Mouse (Mus musculus) limb, embryonic 14.5 days (tissue): Measurements from ENCODE around the gene Npy5r. TPM values are rescaled to one million over a fixed set of nuclear protein-coding genes. Genes with fewer than 3 reads are reported as not detected.
A peak's percentile ranks its signal among the peaks of the same experiment; 100 is the strongest.

Experiments used
- ATAC-seq: fragments of 200-750 bp; cut with Nextera tagmentation; 2 replicates; pipeline ENCODE4 v1.8.0; 2017; ENCODE audit warnings: low read depth, moderate number of reproducible peaks, moderate TSS enrichment; ENCODE audit not compliant: low FRiP score
- DNase-seq: peaks from one replicate; pipeline ENCODE4 v3.0.0-alpha.2; 2015; ENCODE audit warnings: low spot score
- H3K27ac ChIP-seq: fragments of 300-500 bp; sonication (generic); replicated peaks from 2 replicates; pipeline ENCODE4 v1.5.1; 2014; ENCODE audit warnings: low read depth, mild to moderate bottlenecking, low read length, moderate library complexity, mixed read lengths
- H3K27me3 ChIP-seq: fragments of 300-500 bp; sonication (generic); 2 replicates; pipeline ENCODE4 v1.6.1; 2014; ENCODE audit warnings: low read length, mixed read lengths; ENCODE audit not compliant: control insufficient read depth, insufficient read depth
- H3K36me3 ChIP-seq: fragments of 300-500 bp; sonication (generic); 2 replicates; pipeline ENCODE4 v1.6.1; 2014; ENCODE audit warnings: mild to moderate bottlenecking, low read length, moderate library complexity, mixed read lengths; ENCODE audit not compliant: control insufficient read depth, insufficient read depth
- H3K4me1 ChIP-seq: fragments of 300-500 bp; sonication (generic); 2 replicates; pipeline ENCODE4 v1.6.1; 2014; ENCODE audit warnings: antibody characterized with exemption, low read length, mixed read lengths; ENCODE audit not compliant: control insufficient read depth, insufficient read depth
- H3K4me2 ChIP-seq: fragments of 300-500 bp; sonication (generic); replicated peaks from 2 replicates; pipeline ENCODE4 v1.6.1; 2014; ENCODE audit warnings: low read depth, mild to moderate bottlenecking, low read length, moderate library complexity; ENCODE audit not compliant: severe bottlenecking
- H3K4me3 ChIP-seq: fragments of 300-500 bp; sonication (generic); replicated peaks from 2 replicates; pipeline ENCODE4 v1.5.1; 2014; ENCODE audit warnings: low read length
- H3K9ac ChIP-seq: fragments of 300-500 bp; sonication (generic); 2 replicates; pipeline ENCODE4 v1.6.1; 2014; ENCODE audit warnings: mild to moderate bottlenecking, low read depth, low read length, moderate library complexity; ENCODE audit not compliant: severe bottlenecking
- H3K9me3 ChIP-seq: fragments of 300-500 bp; sonication (generic); 2 replicates; pipeline ENCODE4 v1.6.1; 2016; ENCODE audit warnings: low read length; ENCODE audit not compliant: control insufficient read depth
- POLR2A ChIP-seq: fragments of 200-500 bp; IDR thresholded peaks from 2 replicates; pipeline ENCODE4 v1.8.0; 2012; ENCODE audit warnings: inconsistent platforms, mild to moderate bottlenecking, moderate library complexity, borderline replicate concordance; ENCODE audit not compliant: insufficient read depth, insufficient read length; ENCODE audit errors: extremely low read depth
- WGBS: fragments of 180-500 bp; shearing (Covaris S2); extraction: QIAGEN DNeasy Blood & Tissue Kit; methylation state at CpG from one replicate; pipeline ENCODE4 v1.1.7; 2014; 5-methylcytosine and 5-hydroxymethylcytosine counted together
- polyA plus RNA-seq, 2 experiments: library from polyadenylated mRNA; depleted of rRNA in 1 of 2; stranded (reverse) in 1 of 2; unstranded in 1 of 2; fragments of >200 nt; fragmentation: Nextera tagmentation in 1 of 2; extraction: Ambion mirVana in 1 of 2; gene quantifications; 2 replicates each; pipeline versions ENCODE4 v1.2.1 to v1.2.3; 2012 to 2014

Gene Npy5r
- polyA plus RNA-seq (2012; rRNA removed), result 0.06 and 0.10 TPM in 2 replicates
- polyA plus RNA-seq (2014; fragmentation: Nextera tagmentation; extraction: Ambion mirVana), result not detected in 2 replicates

DNA sequence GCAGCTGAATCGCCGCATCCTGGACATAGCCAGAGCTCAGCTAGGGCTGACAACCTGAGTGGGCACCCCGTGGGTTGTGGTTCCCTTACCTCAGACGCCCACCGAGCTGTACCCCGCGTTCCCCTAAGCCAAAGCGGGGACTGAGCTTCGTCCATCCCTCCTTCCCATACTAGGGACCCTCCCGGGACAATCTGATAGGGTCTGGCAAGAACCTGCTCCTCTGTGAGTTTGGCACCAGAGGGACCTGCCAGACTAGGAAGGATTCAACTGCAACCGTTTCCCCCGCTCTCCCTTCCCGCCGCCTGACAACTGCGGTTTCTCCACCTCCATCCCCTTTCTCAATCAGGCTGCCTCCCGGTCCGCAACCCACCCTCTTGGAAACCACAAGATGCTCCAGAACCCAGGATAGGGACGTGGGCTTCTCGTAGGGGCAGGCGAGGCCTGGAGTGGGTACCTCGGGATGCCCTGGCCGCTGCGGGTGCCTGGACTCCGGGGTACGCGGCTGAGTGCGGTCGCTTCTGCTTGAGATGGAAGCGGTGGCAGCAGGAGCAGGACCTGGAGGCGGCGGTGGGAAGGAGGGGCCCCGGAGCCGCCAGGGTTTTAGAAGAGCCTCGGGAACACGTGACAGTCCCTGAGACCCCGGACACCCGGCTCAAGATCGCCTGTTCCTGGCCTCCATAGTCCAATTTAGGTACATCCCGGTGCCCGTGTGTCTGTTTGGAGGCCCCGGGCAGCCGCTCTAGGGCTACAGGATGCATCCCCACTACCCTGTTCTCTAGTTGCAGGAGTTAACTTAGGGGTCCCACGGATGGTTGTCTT is at the start of gene Npy5r:
Gene Npy5r (minus strand): TSS at position 618 of the 819 bp plus-strand sequence.
- TF ChIP-seq POLR2A, result no peak
- Histone ChIP-seq H3K36me3 (no peaks in the 10 kb centered on the region), H3K9ac (peak within 1 kb of the TSS; percentile 49), H3K4me1 (no peaks in the 10 kb centered on the region), H3K9me3 (no peaks in the 10 kb centered on the region), H3K27me3 (peaks cover 15% of the 10 kb centered on the region; the same call in 1 of the 2 replicates), H3K27ac (no peak within 1 kb of the TSS), H3K4me2 (peak within 1 kb of the TSS; percentile 76), H3K4me3 (peak within 1 kb of the TSS; percentile 39)
- DNase-seq (no peak), ATAC-seq (peak; percentile 30; the same call in 1 of the 2 replicates)
- 1% methylated on average over 40 of the region's 43 CpGs for WGBS

- 50% methylated on average over 5 of the region's 5 CpGs for WGBS
- no peak overlapping the region for H3K4me3 ChIP-seq
- H3K27me3 ChIP-seq, result no peaks in the 10 kb centered on the region
- no peaks in the 10 kb centered on the region for H3K36me3 ChIP-seq
- H3K4me2 ChIP-seq, result no peak overlapping the region
- DNase-seq (no peak), ATAC-seq (no peak)
- no peak overlapping the region for H3K9ac ChIP-seq
- no peaks in the 10 kb centered on the region for H3K9me3 ChIP-seq
- H3K4me1 ChIP-seq, result no peaks in the 10 kb centered on the region
- no peak for TF ChIP-seq POLR2A
- no peak overlapping the region for H3K27ac ChIP-seq
Measured at GRCm38 (mm10) chr8:66731957-66732356, 44.0 kb upstream of the Npy5r start.

DNA sequence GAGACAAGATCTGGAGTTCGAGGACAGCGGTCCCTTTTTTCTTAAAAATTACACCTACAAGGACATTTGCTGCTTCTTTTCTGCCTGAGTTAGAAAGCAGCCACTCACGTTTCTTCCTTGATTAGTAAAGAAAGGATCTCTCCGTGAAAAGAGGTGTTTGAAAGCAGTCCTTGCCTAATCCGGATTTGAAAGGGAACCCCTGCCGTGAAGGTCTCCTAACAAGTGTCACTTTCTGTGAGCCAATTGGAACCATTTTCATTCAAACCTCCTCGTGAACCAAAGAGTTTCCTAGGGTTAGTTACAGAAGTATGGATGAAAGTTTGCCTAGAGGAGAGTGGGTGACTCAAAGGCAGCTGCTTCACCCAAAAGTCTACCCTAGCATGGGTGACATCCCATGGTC is 41.5 kb upstream of the Npy5r start:
- Histone ChIP-seq H3K27me3 (no peaks in the 10 kb centered on the region), H3K36me3 (no peaks in the 10 kb centered on the region), H3K27ac (no peak overlapping the region), H3K9me3 (no peaks in the 10 kb centered on the region), H3K4me1 (no peaks in the 10 kb centered on the region), H3K4me3 (no peak overlapping the region), H3K4me2 (no peak overlapping the region), H3K9ac (no peak overlapping the region)
- no peak for TF ChIP-seq POLR2A
- 43% methylated on average over 7 of the region's 7 CpGs for WGBS
- DNase-seq, result no peak
- no peak for ATAC-seq

- 68% methylated on average over 2 of the region's 2 CpGs for WGBS
- DNase-seq, result no peak
- Histone ChIP-seq H3K27ac (no peak overlapping the region), H3K27me3 (no peaks in the 10 kb centered on the region), H3K36me3 (no peaks in the 10 kb centered on the region), H3K9ac (no peak overlapping the region), H3K4me1 (no peaks in the 10 kb centered on the region), H3K4me2 (no peak overlapping the region), H3K4me3 (no peak overlapping the region), H3K9me3 (no peaks in the 10 kb centered on the region)
- TF ChIP-seq POLR2A, result no peak
- no peak for ATAC-seq
Measured at GRCm38 (mm10) chr8:66722835-66723234, 34.9 kb upstream of the Npy5r start.

- H3K36me3 ChIP-seq, result no peaks in the 10 kb centered on the region
- no peak overlapping the region for H3K4me3 ChIP-seq
- no peaks in the 10 kb centered on the region for H3K4me1 ChIP-seq
- DNase-seq, result no peak
- no peaks in the 10 kb centered on the region for H3K27me3 ChIP-seq
- H3K9ac ChIP-seq, result no peak overlapping the region
- WGBS, result 85% methylated on average over 7 of the region's 7 CpGs
- no peaks in the 10 kb centered on the region for H3K9me3 ChIP-seq
- ATAC-seq, result no peak
- no peak overlapping the region for H3K27ac ChIP-seq
- no peak for TF ChIP-seq POLR2A
- H3K4me2 ChIP-seq, result no peak overlapping the region
Measured at GRCm38 (mm10) chr8:66714324-66714975, 26.5 kb upstream of the Npy5r start.
